Mouse (Mus musculus): ENCODE measurements around the gene Aox2.

Aox2 gene

GRCm38 (mm10) chr1:58278026-58278425, at the start of gene Aox2:
TSS of gene Aox2 (plus strand) at chr1:58278326.
- DNase-seq (ENCODE audit: low read depth, low spot score), result no peak

DNA sequence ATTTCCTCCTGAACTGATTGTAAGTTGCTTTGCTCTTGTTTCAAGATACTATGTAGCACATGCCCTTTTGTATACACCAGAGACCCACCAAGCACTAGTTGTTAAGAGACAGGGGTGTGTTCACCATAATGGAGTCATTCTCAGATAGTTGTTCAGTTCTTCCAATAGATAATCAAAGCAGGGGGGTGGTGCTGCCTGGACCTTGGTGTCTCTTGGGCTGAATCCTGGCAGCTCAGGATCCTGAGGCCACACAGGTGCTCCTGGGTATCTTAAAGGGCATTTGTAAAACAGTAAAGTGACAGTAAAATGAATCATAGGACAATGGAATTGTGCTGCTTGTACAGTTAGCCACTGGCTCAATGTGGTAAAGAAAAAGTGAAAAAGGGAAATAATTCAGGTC, 49.2 kb upstream of the Aox2 start:
- no peak for DNase-seq (ENCODE audit: low read depth, low spot score)

DNA sequence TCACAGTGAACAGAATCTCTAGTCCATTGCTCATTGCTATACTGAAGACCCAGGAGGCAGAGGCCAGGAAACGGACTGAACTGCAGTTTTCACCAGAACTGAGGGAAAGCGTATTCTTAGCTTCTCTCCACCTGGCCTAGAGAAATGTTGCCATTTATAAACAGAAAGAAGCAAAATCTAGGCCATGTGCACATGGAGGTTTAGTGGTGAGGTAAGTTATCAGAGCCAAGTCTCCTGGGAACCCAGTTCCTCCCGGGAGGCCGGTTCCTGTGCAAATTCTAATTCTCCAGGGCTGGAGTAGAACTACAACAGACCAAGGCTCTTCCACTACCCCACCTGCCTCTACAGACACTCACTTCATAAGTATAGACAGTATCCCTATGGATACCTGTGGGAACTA, 48.4 kb upstream of the Aox2 start:
- DNase-seq (ENCODE audit: low read depth, low spot score), result peak; percentile 26

- no peak for DNase-seq (ENCODE audit: low read depth, low spot score)
Measured at GRCm38 (mm10) chr1:58230542-58230941, 47.6 kb upstream of the Aox2 start.

DNA sequence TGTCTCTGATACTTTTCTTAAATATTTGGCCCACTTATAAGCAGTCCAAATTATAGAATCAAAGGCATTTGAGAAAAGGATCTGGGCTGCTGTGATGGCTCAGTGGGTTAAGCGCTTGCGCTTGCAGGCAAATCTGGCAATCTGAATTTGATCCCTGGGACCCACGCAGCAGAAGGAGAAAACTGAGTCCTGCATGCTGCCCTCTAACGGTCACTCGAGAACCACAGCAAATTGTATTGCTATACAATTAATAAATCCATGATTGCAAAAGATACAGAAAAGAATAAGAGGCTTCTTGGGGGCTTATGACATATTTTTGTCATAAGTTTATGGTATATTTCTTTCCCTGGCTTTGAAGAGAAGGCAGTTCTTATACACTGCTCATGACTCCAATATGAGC, 42.7 kb upstream of the Aox2 start:
- no peak for DNase-seq (ENCODE audit: low read depth, low spot score)

DNA sequence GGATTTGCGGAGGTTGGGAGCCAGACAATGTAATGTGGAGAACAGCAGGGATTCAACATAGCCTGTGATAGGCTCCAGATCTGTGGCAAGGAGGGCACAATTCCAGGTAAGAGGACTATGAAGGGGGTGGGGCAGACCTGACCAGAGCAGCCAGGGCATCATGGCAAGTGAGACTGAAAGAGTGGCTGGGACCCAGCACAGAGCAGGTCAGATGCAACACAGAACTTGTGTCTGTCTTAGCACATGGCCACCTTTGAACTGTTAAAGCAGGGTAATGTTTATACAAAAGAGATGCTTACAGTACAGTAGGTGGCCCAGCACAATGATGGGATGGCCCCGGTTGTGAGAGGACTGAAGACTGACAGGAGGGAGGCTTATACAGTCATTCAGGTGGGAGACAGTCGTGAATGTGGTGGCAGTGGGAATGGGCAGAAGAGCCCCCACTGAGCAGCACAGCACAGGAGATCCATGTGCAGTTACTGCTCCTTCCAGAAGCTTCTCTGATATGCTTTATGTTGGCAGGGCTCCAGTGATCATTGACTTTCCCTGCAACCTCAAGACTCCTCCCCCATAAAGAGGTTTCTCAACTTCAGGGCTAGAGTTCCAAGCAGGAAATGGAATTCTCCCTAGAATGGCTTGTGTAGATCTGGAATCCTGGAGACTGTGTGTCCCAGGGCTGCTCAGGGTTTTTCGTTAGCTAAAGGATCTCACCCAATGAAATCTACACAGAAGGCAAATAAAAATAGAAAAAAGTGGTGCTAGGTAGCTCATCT, 40.4 kb upstream of the Aox2 start:
- DNase-seq (ENCODE audit: low read depth, low spot score), result no peak

GRCm38 (mm10) chr1:58238440-58238839, 39.7 kb upstream of the Aox2 start:
- no peak for DNase-seq (ENCODE audit: low read depth, low spot score)

DNA sequence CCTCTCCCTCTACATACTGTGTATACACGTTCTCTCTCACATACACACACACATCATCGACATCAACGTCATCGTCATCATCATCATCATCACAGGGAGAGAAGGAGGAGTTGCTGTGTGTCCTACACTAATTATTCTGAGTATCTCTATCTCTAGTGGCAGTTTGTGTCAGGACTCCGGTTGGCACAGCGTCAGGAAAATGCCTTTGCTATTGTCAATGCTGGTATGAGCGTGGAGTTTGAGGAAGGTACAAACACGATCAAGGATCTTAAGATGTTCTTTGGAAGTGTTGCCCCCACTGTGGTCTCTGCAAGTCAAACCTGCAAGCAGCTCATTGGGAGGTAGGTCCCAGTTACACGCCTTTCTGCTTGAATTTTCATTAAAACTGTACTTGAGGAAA, 39.2 kb upstream of the Aox2 start:
- DNase-seq (ENCODE audit: low read depth, low spot score), result no peak

DNA sequence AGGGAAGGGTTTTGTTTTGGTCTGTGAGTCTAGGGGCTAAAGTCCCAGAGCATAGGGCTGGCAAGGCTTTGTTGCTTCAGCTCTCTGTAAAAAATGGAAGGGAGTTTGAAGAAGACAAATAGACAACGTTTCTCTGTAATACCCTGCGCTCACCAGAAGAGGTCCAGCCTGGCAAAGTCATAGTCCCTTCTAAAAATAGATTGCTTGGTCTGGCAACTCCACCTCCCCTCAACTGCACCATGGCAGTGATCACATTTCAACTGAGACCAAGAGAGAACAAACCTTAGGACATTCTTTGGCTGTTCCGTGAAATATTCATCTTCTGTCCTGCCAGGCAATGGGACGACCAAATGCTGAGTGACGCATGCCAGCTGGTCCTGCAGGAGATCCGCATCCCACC, 37.8 kb upstream of the Aox2 start:
- DNase-seq (ENCODE audit: low read depth, low spot score), result no peak

- no peak for DNase-seq (ENCODE audit: low read depth, low spot score)
Measured at GRCm38 (mm10) chr1:58244487-58244886, 33.6 kb upstream of the Aox2 start.

- no peak for DNase-seq (ENCODE audit: low read depth, low spot score)
Measured at GRCm38 (mm10) chr1:58248518-58248917, 29.6 kb upstream of the Aox2 start.

GRCm38 (mm10) chr1:58253466-58253865, 24.7 kb upstream of the Aox2 start:
- no peak for DNase-seq (ENCODE audit: low read depth, low spot score)

GRCm38 (mm10) chr1:58257195-58257991, 20.7 kb upstream of the Aox2 start:
- DNase-seq (ENCODE audit: low read depth, low spot score), result no peak

DNA sequence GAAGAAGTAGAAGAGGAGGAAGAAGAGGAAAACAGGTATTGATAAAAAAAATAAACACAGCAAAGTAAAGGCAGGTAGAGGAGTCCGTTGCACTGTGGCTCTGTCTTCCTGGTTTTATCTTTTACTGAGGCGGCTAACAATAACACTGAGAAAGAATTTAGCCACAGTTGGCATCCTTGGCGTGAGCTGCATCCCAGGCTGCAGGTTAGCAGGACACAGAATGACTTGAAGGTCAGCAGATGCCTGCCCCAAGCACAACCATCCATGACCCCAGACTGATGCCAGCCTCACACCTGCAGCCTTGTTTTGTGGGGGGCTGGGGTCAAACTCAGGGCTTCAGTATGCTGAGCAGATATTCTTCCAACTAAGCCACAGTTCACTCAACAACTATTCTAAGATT, 17.8 kb upstream of the Aox2 start:
- no peak for DNase-seq (ENCODE audit: low read depth, low spot score)

GRCm38 (mm10) chr1:58268231-58268630, 9.9 kb upstream of the Aox2 start:
- DNase-seq (ENCODE audit: low read depth, low spot score), result no peak

DNA sequence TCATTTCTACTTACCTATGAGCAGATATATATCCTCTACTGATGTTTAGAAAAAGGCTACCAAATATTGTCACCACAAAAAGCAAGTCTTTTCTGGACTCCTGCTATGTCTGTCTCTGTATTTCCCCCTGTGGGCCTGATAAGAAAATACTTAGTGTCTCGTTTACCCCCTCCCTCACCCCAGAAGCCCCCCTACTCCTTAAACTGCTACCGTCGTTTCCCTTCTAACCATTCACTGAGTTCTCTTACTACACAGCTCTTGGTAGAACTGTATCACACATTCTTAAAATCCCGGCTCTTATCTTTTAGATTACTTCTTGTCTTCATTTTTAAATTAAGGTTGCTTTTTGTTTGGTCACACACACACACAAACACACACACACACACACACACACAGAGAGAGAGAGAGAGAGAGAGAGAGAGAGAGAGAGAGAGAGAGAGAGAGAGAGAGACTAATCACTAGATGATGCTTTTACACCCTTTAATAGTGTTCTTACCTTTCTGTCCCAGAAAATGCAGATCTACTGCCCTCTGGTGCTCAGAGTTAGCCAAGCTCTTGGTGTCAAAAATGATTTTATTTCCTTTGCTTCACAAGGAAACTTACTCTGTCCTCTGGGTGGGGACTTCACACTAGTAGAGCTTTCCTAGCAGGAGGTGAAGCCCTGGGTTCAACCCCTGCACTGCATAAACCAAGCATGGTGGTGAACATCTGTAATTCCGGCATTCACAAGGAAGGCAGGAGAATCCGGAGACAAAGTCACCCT, 7.1 kb upstream of the Aox2 start:
- DNase-seq (ENCODE audit: low read depth, low spot score), result peak; percentile 80

- DNase-seq (ENCODE audit: low read depth, low spot score), result no peak
Measured at GRCm38 (mm10) chr1:58275879-58276278, 2.2 kb upstream of the Aox2 start.

- DNase-seq (ENCODE audit: low read depth, low spot score), result no peak
Measured at GRCm38 (mm10) chr1:58278513-58278912, 387 bp downstream of the Aox2 start.

GRCm38 (mm10) chr1:58280381-58280780, 2.3 kb downstream of the Aox2 start:
- no peak for DNase-seq (ENCODE audit: low read depth, low spot score)

- peak; percentile 13 for DNase-seq (ENCODE audit: low read depth, low spot score)
Measured at GRCm38 (mm10) chr1:58280939-58281624, 3.0 kb downstream of the Aox2 start.

GRCm38 (mm10) chr1:58281625-58281988, 3.5 kb downstream of the Aox2 start:
- DNase-seq (ENCODE audit: low read depth, low spot score), result no peak

DNA sequence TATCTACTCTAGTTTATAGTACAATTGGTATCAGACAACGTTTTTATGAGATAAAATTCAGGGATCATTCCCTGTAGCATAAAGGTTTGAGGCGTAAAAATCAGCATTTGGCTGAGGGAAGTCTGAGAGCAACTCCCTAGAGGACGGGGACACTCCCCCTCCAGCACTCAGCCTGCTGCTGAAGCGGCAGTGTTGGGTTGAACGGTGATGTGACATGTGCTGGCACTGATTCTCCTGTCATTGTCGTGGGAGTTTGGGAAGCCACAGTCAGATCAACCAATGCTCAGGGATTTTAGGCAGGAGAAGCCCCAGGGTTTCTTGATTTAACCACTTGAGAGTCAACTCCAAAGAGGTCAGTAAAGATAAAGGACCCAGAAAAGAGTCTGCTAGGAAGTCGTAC, 6.4 kb downstream of the Aox2 start:
- DNase-seq (ENCODE audit: low read depth, low spot score), result peak; percentile 31

Measured in brain, adult 2 months (tissue).